Mouse (Mus musculus): Measurements from ENCODE around the gene Cpne8. TPM values are rescaled to one million over a fixed set of nuclear protein-coding genes. Genes with fewer than 3 reads are reported as not detected.
"Not testable (repeated sequence)": the region's sequence is repeated elsewhere in the genome, so short reads cannot be mapped to it uniquely, and the experiment has no call there.

Gene Cpne8
- polyA plus RNA-seq, 1 experiment from 2014 or later, result 3.7 TPM

GRCm38 (mm10) chr15:90663631-90664030 lies 15.6 kb downstream of the Cpne8 start:
- 80% methylated on average over 4 of the region's 4 CpGs for WGBS
- no peak overlapping the region for H3K9ac ChIP-seq
- ATAC-seq, result no peak
- no peak overlapping the region for H3K27ac ChIP-seq
- H3K27me3 ChIP-seq, result no peaks in the 10 kb centered on the region
- H3K4me3 ChIP-seq, result no peak overlapping the region
- no peaks in the 10 kb centered on the region for H3K36me3 ChIP-seq (ENCODE audit: poor library complexity, severe bottlenecking)
- no peaks in the 10 kb centered on the region for H3K4me1 ChIP-seq
- no peak overlapping the region for H3K4me2 ChIP-seq
- no peaks in the 10 kb centered on the region for H3K9me3 ChIP-seq (replicated peaks)

GRCm38 (mm10) chr15:90660723-90661122 lies 18.5 kb downstream of the Cpne8 start:
- no peak for ATAC-seq
- WGBS, result 97% methylated on average over 3 of the region's 3 CpGs

GRCm38 (mm10) chr15:90658053-90658452 lies 21.2 kb downstream of the Cpne8 start:
- H3K4me3 ChIP-seq, result no peak overlapping the region
- H3K9ac ChIP-seq, result no peak overlapping the region
- no peak overlapping the region for H3K27ac ChIP-seq
- H3K9me3 ChIP-seq (replicated peaks), result no peaks in the 10 kb centered on the region
- no peaks in the 10 kb centered on the region for H3K4me1 ChIP-seq
- no peaks in the 10 kb centered on the region for H3K27me3 ChIP-seq
- ATAC-seq, result no peak
- 76% methylated on average over 2 of the region's 2 CpGs for WGBS
- no peaks in the 10 kb centered on the region for H3K36me3 ChIP-seq (ENCODE audit: poor library complexity, severe bottlenecking)
- H3K4me2 ChIP-seq, result no peak overlapping the region

More at GRCm38 (mm10) chr15:90660723-90661122, 18.5 kb downstream of the Cpne8 start:
- H3K4me1 ChIP-seq, result no peaks in the 10 kb centered on the region
- H3K9ac ChIP-seq, result no peak overlapping the region
- no peaks in the 10 kb centered on the region for H3K9me3 ChIP-seq (replicated peaks)
- no peak overlapping the region for H3K27ac ChIP-seq
- no peak overlapping the region for H3K4me2 ChIP-seq
- no peak overlapping the region for H3K4me3 ChIP-seq
- no peaks in the 10 kb centered on the region for H3K27me3 ChIP-seq
- no peaks in the 10 kb centered on the region for H3K36me3 ChIP-seq (ENCODE audit: poor library complexity, severe bottlenecking)

- H3K9me3 ChIP-seq (replicated peaks), result no peaks in the 10 kb centered on the region
- WGBS, result 91% methylated on average over 8 of the region's 8 CpGs
- H3K4me2 ChIP-seq, result no peak overlapping the region
- H3K4me3 ChIP-seq, result no peak overlapping the region
- no peaks in the 10 kb centered on the region for H3K27me3 ChIP-seq
- ATAC-seq, result no peak
- H3K4me1 ChIP-seq, result no peaks in the 10 kb centered on the region
- H3K36me3 ChIP-seq (ENCODE audit: poor library complexity, severe bottlenecking), result no peaks in the 10 kb centered on the region
- H3K27ac ChIP-seq, result no peak overlapping the region
- no peak overlapping the region for H3K9ac ChIP-seq
These were observed 22.7 kb downstream of the Cpne8 start for GRCm38 (mm10) chr15:90656521-90656920.

GRCm38 (mm10) chr15:90647011-90647577 lies 32.1 kb downstream of the Cpne8 start:
- H3K9me3 ChIP-seq (replicated peaks), result 0 out of 2 replicates have a peak, but pooled peaks cover 2% of the 10 kb centered on the region
- WGBS, result 88% methylated on average over 5 of the region's 5 CpGs
- no peaks in the 10 kb centered on the region for H3K4me1 ChIP-seq
- no peaks in the 10 kb centered on the region for H3K27me3 ChIP-seq
- H3K4me3 ChIP-seq, result no peak overlapping the region
- ATAC-seq, result no peak
- no peak overlapping the region for H3K9ac ChIP-seq
- no peaks in the 10 kb centered on the region for H3K36me3 ChIP-seq (ENCODE audit: poor library complexity, severe bottlenecking)
- no peak overlapping the region for H3K4me2 ChIP-seq
- no peak overlapping the region for H3K27ac ChIP-seq

- no peak overlapping the region for H3K4me3 ChIP-seq
- H3K27ac ChIP-seq, result no peak overlapping the region
- H3K9me3 ChIP-seq (replicated peaks), result 0 out of 2 replicates have a peak, but pooled peaks cover 2% of the 10 kb centered on the region
- no peaks in the 10 kb centered on the region for H3K27me3 ChIP-seq
- H3K4me2 ChIP-seq, result no peak overlapping the region
- H3K9ac ChIP-seq, result no peak overlapping the region
- no peaks in the 10 kb centered on the region for H3K4me1 ChIP-seq
- no peaks in the 10 kb centered on the region for H3K36me3 ChIP-seq (ENCODE audit: poor library complexity, severe bottlenecking)
- whole genome bisulfite sequencing, result 30% methylated on average over 4 of the region's 4 CpGs
- ATAC-seq, result no peak
These were observed 32.9 kb downstream of the Cpne8 start for GRCm38 (mm10) chr15:90646326-90646725.

GRCm38 (mm10) chr15:90645828-90646227 lies 33.4 kb downstream of the Cpne8 start:
- ATAC-seq, result no peak
- Histone ChIP-seq H3K27ac (no peak overlapping the region), H3K27me3 (no peaks in the 10 kb centered on the region), H3K4me2 (no peak overlapping the region), H3K9ac (no peak overlapping the region), H3K4me3 (no peak overlapping the region), H3K4me1 (no peaks in the 10 kb centered on the region), H3K9me3 (replicated peaks) (0 out of 2 replicates have a peak, but pooled peaks cover 2% of the 10 kb centered on the region), H3K36me3 (ENCODE audit: poor library complexity, severe bottlenecking) (no peaks in the 10 kb centered on the region)
- WGBS, result 87% methylated on average over 10 of the region's 10 CpGs

GRCm38 (mm10) chr15:90624201-90624600 lies 55.0 kb downstream of the Cpne8 start:
- H3K27me3 ChIP-seq, result no peaks in the 10 kb centered on the region
- no peak for ATAC-seq
- WGBS, result 82% methylated on average over 5 of the region's 5 CpGs

GRCm38 (mm10) chr15:90622005-90622404 lies 57.2 kb downstream of the Cpne8 start:
- Histone ChIP-seq H3K4me3 (no peak overlapping the region), H3K9me3 (replicated peaks) (no peaks in the 10 kb centered on the region), H3K27me3 (no peaks in the 10 kb centered on the region), H3K4me2 (no peak overlapping the region), H3K4me1 (no peaks in the 10 kb centered on the region), H3K9ac (no peak overlapping the region), H3K27ac (no peak overlapping the region), H3K36me3 (ENCODE audit: poor library complexity, severe bottlenecking) (no peaks in the 10 kb centered on the region)
- 91% methylated on average over 3 of the region's 3 CpGs for WGBS
- ATAC-seq, result no peak

More at GRCm38 (mm10) chr15:90624201-90624600, 55.0 kb downstream of the Cpne8 start:
- H3K4me2 ChIP-seq, result no peak overlapping the region
- no peak overlapping the region for H3K4me3 ChIP-seq
- no peaks in the 10 kb centered on the region for H3K4me1 ChIP-seq
- H3K36me3 ChIP-seq (ENCODE audit: poor library complexity, severe bottlenecking), result no peaks in the 10 kb centered on the region
- H3K27ac ChIP-seq, result no peak overlapping the region
- no peaks in the 10 kb centered on the region for H3K9me3 ChIP-seq (replicated peaks)
- no peak overlapping the region for H3K9ac ChIP-seq

- no peak overlapping the region for H3K4me3 ChIP-seq
- no peaks in the 10 kb centered on the region for H3K36me3 ChIP-seq (ENCODE audit: poor library complexity, severe bottlenecking)
- WGBS, result 84% methylated on average over 4 of the region's 4 CpGs
- no peak overlapping the region for H3K9ac ChIP-seq
- no peaks in the 10 kb centered on the region for H3K9me3 ChIP-seq (replicated peaks)
- no peak overlapping the region for H3K27ac ChIP-seq
- no peak for ATAC-seq
- H3K4me1 ChIP-seq, result no peaks in the 10 kb centered on the region
- H3K27me3 ChIP-seq, result no peaks in the 10 kb centered on the region
- no peak overlapping the region for H3K4me2 ChIP-seq
These were observed 59.5 kb downstream of the Cpne8 start for GRCm38 (mm10) chr15:90619736-90620135.

- Histone ChIP-seq H3K9me3 (replicated peaks) (no peaks in the 10 kb centered on the region), H3K4me1 (no peaks in the 10 kb centered on the region), H3K27me3 (no peaks in the 10 kb centered on the region), H3K4me2 (no peak overlapping the region), H3K27ac (no peak overlapping the region), H3K4me3 (no peak overlapping the region), H3K9ac (no peak overlapping the region), H3K36me3 (ENCODE audit: poor library complexity, severe bottlenecking) (no peaks in the 10 kb centered on the region)
- 79% methylated on average over 8 of the region's 8 CpGs for WGBS
- ATAC-seq, result no peak
These were observed 63.0 kb downstream of the Cpne8 start for GRCm38 (mm10) chr15:90616116-90616798.

- not testable (repeated sequence) for H3K4me2 ChIP-seq; H3K4me1 ChIP-seq; H3K9ac ChIP-seq; H3K27me3 ChIP-seq; H3K9me3 ChIP-seq (replicated peaks); H3K4me3 ChIP-seq; H3K36me3 ChIP-seq (ENCODE audit: poor library complexity, severe bottlenecking); H3K27ac ChIP-seq
- WGBS, result 80% methylated on average over 4 of the region's 4 CpGs
- ATAC-seq, result peak; percentile 63; the same call in 1 of the 2 replicates
These were observed 68.5 kb downstream of the Cpne8 start for GRCm38 (mm10) chr15:90610767-90611166.
